Mouse (Mus musculus): ENCODE measurements around the gene Clec2g. TPM values are rescaled to one million over a fixed set of nuclear protein-coding genes. Genes with fewer than 3 reads are reported as not detected.
"Not testable (repeated sequence)": the region's sequence is repeated elsewhere in the genome, so short reads cannot be mapped to it uniquely, and the experiment has no call there.

Clec2g gene
- total and polyA plus RNA-seq, 3 experiments = 0.04 TPM; not detected in 2

DNA sequence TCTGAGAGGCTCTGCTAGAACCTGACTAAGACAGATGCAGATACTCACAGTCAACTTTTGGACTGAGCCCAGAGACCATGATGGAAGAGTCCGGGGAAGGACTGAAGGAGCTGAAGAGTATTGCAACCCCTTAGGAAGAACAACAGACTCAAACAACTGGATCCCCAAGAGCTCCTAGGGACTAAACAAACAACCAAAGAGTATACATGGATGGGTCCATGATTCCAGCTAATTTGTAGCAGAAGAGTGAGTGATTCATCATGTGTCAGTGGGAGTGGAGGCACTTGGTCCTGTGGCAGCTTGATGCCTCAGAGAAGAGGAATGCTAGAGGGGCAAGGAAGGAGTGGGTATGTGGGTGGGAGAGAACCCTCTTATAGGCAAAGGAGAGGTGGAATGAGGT is 35.6 kb downstream of the Clec2g start:
- Histone ChIP-seq H3K4me3 (ENCODE audit: control insufficient read depth in 1 of 2, insufficient read depth in 1 of 2, low read depth in 2 of 2, low read length in 2 of 2) (no peak overlapping the region), H3K9ac (ENCODE audit: control insufficient read depth, low read depth, low read length, poor library complexity, severe bottlenecking) (no peak overlapping the region), H3K27me3 (ENCODE audit: control insufficient read depth in 1 of 2, insufficient read depth in 2 of 2, low read length in 2 of 2) (no peaks in the 10 kb centered on the region), H3K79me2 (ENCODE audit: control insufficient read depth, insufficient read depth, low read length, poor library complexity) (no peaks in the 10 kb centered on the region), H3K27ac (ENCODE audit: control insufficient read depth, low read depth, low read length) (no peak overlapping the region), H3K9me3 (replicated peaks; ENCODE audit: insufficient read depth, low read length) (no peaks in the 10 kb centered on the region), H3K36me3 (ENCODE audit: control insufficient read depth in 1 of 2, insufficient read depth in 2 of 2, low read length in 2 of 2) (no peaks in the 10 kb centered on the region), H3K4me1 (ENCODE audit: control insufficient read depth in 1 of 2, insufficient read depth in 2 of 2, low read length in 2 of 2) (no peaks in the 10 kb centered on the region)
- DNase-seq (ENCODE audit: low read depth, low spot score) = no peak
- no peak for TF ChIP-seq GABPA (IDR thresholded peaks at IDR 0.05; ENCODE audit: low read depth, low read length)
- no peak for TF ChIP-seq MAZ (IDR thresholded peaks at IDR 0.05; ENCODE audit: low read depth, low read length)
- no peak for TF ChIP-seq EP300 (IDR thresholded peaks at IDR 0.05; ENCODE audit: low read depth in 1 of 2, low read length in 2 of 2)
- no peak for TF ChIP-seq NRF1 (IDR thresholded peaks at IDR 0.05; ENCODE audit: insufficient read depth, low read depth, low read length, poor library complexity, severe bottlenecking)
- no peak for TF ChIP-seq RCOR1 (IDR thresholded peaks at IDR 0.05; ENCODE audit: low read depth, low read length)
- no peak for TF ChIP-seq POLR2A (IDR thresholded peaks at IDR 0.05; ENCODE audit: control insufficient read depth in 1 of 2, insufficient read depth in 1 of 2, low read depth in 1 of 2, low read length in 2 of 2, poor library complexity in 1 of 2)
- TF ChIP-seq MAFK (IDR thresholded peaks at IDR 0.05; ENCODE audit: borderline replicate concordance, low read depth, low read length) = no peak
- no peak for TF ChIP-seq HCFC1 (IDR thresholded peaks at IDR 0.05; ENCODE audit: low read depth, low read length)
- TF ChIP-seq SIN3A (IDR thresholded peaks at IDR 0.05; ENCODE audit: low read length) = no peak
- no peak for TF ChIP-seq MYB (IDR thresholded peaks at IDR 0.05; ENCODE audit: low read depth, low read length)
- no peak for TF ChIP-seq BHLHE40 (IDR thresholded peaks at IDR 0.05; ENCODE audit: borderline replicate concordance, low read depth, low read length)
- no peak for TF ChIP-seq MAX (IDR thresholded peaks at IDR 0.05; ENCODE audit: low read length)
- no peak for TF ChIP-seq ZKSCAN1 (IDR thresholded peaks at IDR 0.05; ENCODE audit: low read depth, low read length)
- no peak for TF ChIP-seq CHD1 (IDR thresholded peaks at IDR 0.05; ENCODE audit: low read depth, low read length)
- no peak for TF ChIP-seq POLR2AphosphoS5 (IDR thresholded peaks at IDR 0.05; ENCODE audit: borderline replicate concordance, low read depth, low read length)
- no peak for TF ChIP-seq ZMIZ1 (IDR thresholded peaks at IDR 0.05; ENCODE audit: low read depth, low read length)

DNA sequence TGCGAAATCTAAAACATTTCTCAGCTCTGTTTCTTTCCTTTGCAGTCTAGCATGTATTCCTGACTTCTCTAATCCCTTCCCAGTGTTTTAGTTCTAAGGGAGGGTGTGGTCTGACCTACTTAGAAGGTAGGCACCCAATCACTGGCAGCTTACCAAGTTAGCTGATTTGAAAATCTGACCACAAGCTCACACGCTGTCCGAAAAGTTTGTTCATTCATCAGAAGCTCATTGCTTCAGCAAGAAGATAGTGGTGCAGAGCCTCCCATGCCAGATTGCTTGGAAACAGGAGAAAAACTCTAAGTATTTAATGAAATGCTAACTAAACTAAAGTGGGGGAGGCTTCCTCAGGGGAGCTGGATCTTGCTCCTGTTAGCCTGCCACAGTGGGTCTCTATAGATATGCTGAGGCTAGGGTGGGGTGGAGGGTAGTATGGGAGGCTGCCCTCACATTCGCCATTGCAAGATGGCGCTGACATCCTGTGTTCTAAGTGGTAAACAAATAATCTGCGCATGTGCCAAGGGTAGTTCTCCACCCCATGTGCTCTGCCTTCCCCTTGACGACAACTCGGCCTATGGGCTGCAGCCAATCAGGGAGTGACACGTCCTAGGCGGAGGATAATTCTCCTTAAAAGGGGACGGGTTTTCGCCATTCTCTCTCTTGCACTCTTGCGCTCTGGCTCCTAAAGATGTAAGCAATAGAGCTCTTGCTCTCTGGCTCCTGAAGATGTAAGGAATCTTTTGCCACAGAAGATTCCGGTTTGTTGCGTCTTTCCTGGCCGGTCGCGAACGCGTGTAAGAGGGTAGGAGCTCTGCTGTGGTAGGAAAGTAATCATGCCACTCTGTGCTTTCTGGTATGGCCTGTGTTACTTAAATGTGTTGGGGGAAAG is 36.6 kb downstream of the Clec2g start:
- not testable (repeated sequence) for H3K36me3 ChIP-seq (ENCODE audit: control insufficient read depth in 1 of 2, insufficient read depth in 2 of 2, low read length in 2 of 2); DNase-seq (ENCODE audit: low read depth, low spot score); H3K79me2 ChIP-seq (ENCODE audit: control insufficient read depth, insufficient read depth, low read length, poor library complexity); H3K9me3 ChIP-seq (replicated peaks; ENCODE audit: insufficient read depth, low read length); H3K4me1 ChIP-seq (ENCODE audit: control insufficient read depth in 1 of 2, insufficient read depth in 2 of 2, low read length in 2 of 2); H3K4me3 ChIP-seq (ENCODE audit: control insufficient read depth in 1 of 2, insufficient read depth in 1 of 2, low read depth in 2 of 2, low read length in 2 of 2); H3K27me3 ChIP-seq (ENCODE audit: control insufficient read depth in 1 of 2, insufficient read depth in 2 of 2, low read length in 2 of 2); H3K27ac ChIP-seq (ENCODE audit: control insufficient read depth, low read depth, low read length); H3K9ac ChIP-seq (ENCODE audit: control insufficient read depth, low read depth, low read length, poor library complexity, severe bottlenecking)

All from MEL (cell line).